Mouse (Mus musculus) stomach, postnatal 0 days (tissue): Measurements from ENCODE around the gene Gm20604.

Experiments
- CTCF ChIP-seq: IDR thresholded peaks from 2 replicates; pipeline ENCODE4 v1.5.1; 2016; ENCODE audit warnings: antibody characterized with exemption, low read depth, mild to moderate bottlenecking, moderate library complexity
- EP300 ChIP-seq: optimal IDR thresholded peaks from 2 replicates; pipeline ENCODE3; 2016; ENCODE audit warnings: antibody characterized with exemption

GRCm38 (mm10) chr12:102714116-102714515 lies 44.4 kb downstream of the Gm20604 start:
- TF ChIP-seq CTCF (no peak), EP300 (no peak)
